Mouse (Mus musculus): ENCODE data around the gene Nr6a1.
A peak's percentile ranks its signal among the peaks of the same experiment; 100 is the strongest.

Nr6a1 gene

DNA sequence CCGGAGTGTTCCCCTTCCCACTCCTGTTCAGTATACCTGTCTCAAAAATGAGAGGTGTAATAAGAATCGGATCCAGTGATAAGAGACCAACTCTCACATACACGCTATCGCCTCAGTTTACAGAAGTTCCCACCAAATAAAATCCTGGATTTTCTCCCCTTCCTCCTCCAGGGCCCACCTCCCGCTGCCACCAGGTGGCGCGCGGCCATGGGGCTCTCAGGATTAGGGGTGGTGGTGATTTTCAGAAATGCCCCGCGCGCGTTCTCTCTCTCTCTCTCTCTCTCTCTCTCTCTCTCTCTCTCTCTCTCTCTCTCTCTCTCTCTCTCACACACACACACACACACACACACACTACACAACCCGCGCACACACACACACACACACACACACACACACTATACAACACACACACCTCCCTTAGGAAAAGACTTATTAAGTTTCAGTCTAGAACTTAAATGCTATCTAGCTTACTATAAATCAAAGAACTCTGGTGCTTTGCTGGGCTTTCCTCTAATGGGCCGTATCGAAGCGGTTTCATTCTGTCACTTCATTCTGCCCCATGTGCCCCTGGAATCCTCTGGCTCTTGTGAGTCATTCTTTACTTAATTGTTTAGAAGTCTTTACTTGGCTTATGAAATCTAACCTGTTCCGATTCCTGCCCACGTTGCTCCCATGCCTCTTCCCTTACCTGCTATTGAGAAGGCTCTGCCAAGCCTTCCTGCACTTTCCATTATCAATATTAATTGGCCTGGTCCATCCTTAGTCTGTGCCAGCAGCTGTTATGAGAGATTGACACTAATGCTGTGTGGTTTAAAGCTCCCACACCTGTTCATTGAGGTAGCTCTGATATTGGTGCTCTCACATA lies at the start of gene Nr6a1:
TSS of gene Nr6a1 (minus strand) at position 574 of the 865 bp plus-strand sequence.
- peak; percentile 59 to 76 for DNase-seq

DNA sequence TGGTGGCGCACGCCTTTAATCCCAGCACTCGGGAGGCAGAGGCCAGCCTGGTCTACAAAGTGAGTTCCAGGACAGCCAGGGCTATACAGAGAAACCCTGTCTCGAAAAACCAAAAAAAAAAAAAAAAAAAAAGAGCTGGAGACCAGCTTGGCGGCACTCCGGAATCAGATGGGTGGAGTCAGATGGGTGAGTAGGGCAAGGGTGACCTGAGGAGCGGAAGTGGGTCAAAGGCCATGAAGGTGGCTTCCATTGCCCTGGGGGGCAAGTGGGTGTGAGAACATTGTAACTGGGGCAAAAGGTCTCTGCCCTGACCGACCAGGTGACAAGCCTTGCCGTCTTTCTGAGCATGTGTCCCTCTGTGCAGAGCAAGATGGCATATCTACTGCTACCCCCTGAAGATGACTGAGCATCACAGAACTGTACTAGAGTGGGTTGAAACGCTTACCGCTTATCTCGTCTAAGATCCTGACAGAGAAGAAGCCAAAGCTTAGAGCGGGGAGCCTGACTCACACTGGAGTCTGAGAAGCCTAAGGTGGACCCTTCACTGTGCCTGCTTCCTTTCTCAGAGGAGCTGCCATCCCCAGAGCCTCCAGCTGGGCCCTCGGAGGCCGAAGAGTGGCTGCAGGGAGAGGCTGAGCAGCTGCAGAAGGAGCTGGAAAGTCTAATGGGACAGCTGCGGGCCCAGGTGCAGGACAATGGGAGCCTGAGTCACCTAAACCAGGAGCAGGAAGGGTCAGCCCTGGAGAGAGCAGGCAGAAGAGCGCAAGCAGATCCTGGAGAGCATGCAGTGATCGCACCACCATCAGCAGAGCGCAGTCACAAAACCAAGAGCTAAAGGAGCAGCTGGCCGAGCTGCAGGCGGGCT lies 48.7 kb upstream of the Nr6a1 start:
- no peak for DNase-seq

DNA sequence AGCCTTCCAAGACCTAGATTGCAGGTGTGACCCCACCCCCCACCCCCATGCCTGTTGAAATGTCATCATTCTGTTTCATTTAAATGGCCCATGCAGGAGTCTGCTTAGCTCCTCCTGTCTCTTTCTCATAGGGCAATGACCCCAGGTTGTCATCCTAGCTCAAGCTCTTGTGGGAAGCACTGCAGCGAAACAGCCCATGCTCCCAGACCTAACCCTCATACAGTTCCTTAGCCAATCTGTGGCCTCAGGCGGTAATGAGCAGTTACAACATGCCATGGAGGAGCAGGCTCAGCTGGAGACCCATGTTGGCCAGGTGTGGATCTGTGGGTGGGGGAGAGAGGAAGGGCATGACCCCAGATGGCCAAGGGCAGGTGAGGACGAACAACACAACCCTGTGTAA lies 47.7 kb upstream of the Nr6a1 start:
- no peak for DNase-seq

DNA sequence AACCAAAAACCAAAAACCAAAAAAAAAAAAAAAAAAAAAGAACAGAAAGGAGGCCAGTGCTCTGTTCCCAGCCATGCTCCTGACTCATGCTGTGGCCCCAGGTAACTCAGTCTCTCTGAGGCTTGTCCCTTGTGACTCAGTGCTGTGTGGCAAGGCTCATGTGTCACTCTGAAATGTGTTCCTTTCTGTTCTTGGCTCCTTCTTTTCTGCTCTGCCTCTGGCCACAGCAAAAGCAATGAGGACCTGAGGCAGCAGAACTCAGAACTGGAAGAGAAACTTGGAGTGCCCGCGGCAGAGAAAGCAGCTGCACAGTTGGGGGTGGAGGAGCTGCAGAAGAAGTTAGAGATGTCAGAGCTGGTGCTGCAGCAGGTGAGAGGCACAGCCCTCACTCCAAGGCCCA lies 46.7 kb upstream of the Nr6a1 start:
- no peak for DNase-seq

DNA sequence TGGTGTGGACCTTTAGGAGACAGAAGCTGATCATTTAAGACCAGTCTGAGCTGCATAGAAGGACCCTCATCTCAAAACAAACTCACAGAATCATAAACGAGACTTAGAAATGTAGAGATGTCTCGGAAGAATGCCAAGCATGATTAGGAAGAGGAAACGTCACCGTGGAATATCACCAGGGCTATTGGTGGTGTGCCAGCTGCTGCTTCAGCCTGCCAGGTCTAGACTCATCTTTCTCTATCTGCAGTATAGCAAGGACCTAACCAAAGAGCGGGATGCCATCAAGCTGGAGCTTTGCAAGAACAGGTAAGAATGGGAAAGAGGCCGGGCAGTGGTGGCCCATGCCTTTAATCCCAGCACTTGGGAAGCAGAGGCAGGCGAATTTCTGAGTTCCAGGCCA lies 46.2 kb upstream of the Nr6a1 start:
- DNase-seq: no peak

DNA sequence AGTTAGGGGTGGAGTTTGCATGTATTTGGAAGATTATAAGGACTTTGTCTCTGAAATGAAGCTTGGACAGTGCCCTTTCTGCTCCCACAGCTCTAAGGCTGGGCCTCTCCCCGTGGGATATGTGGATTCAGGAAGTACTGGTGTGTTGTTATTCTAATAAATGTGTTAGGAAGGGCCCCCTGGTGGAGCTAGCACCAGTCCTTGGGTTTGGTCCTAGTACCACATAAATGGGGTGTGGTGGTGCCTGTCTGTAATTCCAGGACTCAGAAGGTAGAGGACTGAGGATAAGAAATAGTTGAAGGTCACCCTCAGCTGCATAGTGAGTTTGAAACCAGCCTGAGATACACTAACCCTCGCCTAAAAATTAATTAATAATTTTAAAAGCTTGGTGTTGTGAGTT lies 45.7 kb upstream of the Nr6a1 start:
- no peak for DNase-seq

DNA sequence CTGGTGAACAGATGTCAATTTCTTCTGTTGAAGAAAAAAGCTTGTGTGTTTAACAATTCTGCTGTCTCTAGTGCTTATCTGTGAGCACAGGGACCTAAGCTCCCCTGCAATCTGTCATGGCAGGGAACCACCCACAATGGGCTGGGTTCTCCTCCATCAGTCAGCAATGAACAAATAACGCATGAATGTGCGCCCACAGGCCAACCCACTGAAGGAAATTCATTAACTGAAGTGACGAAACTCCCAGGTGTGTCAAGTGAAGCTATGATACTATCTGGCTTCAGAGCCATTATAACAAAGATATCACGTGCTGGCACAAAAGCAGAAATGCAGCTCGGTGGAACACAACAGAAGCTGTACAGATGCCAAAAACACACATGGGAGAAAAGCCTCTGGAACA lies 42.6 kb upstream of the Nr6a1 start:
- DNase-seq: no peak

DNA sequence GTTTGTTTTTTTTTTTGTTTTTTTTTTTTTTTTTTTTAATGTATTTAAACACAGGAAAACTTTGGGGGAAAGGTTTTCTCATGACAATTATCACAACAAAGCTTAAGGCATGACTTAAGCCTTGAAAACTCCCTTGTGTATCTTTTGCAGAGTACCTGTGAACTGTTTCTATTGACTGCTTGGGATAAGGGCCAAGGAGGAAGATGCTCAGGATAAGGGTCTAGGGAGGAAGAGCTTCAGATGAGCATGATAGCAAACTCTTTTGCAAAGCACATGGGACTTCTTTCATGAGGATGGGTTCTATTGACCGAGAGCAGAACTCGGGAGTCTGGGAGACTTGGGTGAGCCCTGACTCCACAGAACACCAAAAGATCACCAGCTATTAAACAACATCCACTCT lies 42.2 kb upstream of the Nr6a1 start:
- DNase-seq: no peak

DNA sequence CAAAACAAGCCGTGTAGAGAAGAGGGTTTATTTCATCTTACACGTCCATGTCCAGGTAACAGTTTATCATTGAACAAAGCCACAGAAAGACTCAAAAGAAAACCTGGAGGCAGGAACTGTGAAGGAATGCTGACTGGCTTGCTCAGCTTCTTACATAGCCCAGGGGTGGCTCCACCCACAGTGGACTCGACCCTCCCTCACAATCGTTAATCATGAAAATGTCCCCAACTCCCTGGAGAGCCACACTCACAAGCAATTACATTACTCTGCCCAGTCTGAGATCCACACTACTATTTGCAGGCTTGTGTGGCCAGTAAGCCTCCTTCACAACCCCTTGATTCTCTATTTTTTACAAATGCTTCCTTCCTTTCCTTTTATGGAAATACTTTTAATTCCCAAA lies 36.7 kb upstream of the Nr6a1 start:
- DNase-seq: no peak

DNA sequence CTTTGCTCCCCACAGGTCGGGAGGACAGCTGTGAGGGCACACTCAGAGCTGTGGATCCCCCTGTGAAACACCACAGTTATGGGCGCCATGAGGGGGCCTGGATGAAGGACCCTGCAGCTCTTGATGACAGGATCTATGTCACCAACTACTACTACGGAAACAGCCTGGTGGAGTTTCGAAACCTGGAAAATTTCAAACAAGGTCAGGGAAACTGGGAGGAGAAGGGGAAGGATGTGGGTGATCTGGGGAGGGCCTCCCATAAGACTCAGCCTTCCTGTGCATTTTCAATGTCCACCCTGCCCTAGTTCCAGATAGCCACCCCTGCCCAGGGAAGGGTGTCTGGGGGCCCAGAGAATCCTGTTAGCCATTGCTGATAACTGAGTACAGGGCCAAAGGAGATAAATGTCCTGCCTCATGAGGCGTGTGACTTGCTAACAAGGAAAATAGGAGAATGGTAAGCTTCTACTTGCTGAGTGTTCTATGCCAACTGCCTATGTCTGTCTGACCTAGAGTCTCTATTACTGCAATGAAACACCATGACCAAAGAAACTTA lies 30.3 kb upstream of the Nr6a1 start:
- no peak for DNase-seq

DNA sequence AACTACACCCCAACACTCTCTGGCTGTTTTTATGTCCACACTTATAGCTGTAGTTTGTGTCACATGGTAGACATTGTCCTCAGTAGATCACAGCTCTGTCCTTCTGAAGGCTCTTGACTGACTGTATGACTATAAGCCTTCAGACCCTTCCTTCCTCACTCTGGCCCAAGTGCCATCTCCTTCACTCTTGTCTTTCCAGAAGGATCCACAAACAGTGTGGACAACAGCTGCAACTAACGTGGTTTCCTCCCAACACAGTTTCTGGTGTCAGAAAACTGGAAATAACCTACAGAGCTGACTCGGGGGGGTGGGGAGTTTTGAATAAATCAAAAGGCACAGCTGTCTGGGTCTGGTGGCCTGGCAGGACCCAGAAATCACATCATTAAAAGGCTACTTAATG lies 28.6 kb upstream of the Nr6a1 start:
- DNase-seq: no peak

DNA sequence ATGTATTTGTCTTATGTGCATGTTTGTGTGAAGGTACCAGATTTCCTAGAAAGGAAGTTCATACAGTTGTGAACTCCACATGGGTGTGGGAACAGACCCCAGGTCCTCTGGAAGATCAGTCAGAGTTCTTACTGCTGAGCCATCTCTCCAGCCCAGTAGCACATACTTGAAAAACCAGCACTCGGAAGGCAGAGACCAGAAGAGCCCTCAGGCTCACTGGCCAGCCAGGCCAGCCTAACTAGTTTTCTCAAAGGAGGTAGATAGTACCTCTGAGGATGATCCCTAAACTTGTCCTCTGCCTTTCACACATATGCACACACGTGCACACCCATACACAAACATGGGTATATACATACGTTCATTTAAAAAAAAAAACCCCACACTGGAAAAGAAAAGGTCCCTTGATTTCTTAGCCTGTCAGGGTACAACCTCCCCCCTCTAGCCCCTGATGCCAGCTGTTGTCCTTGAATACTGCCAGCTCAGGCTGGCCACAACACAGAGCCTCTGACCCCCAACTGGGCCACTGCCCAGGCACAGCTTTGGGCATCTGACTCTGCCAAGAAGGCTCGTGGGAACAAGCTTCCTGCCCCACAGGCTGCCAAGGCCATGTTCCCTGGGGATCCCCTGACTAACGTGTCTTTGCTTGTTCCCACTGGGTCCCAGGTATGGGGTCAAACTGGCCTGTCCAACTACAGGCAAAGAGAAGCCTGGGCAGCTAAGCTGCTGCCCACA lies 25.8 kb upstream of the Nr6a1 start:
- DNase-seq: peak in 1 of 2 experiments; percentile 20

DNA sequence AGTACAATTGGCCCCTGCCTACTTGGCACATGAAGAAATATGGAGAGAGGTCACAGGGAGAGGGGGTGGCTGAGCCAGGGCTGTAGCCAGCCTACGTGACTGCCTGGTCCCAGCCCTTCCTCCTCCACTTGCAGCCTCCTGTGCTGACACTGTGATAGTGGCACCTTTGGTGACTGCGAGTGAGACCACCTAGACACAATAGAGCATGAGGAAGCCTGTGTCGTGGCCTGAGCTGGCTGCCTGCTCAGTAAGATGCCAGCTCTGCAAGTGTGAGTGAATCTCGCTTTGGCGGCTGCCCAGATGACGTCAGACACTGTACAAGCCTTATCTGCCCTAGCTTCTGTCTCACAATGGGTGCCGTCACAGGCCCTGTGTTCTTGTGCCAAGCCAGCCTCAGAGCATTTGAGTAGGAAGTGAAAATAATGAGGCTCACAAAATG lies 22.8 kb upstream of the Nr6a1 start:
- DNase-seq: peak; percentile 81 to 84

DNA sequence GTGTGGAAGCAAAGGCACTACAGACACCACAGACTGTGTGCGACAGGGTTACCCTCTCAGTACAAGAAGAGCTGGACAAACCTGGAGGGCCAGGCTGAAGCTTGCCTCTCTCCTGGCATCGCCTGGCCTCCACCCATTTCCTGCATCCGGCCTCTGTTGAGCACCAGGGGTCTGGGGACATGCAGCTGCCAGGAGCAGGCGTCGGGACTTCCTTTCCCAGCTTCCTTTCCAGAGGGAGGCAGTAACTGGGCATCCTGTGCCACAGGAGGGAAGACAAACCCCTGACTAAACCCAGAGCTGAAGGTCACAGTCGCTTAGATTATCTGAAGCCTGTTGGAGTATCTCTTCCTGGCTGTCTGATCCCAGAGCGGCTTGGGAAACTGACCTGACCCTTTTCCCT lies 20.1 kb upstream of the Nr6a1 start:
- no peak for DNase-seq

DNA sequence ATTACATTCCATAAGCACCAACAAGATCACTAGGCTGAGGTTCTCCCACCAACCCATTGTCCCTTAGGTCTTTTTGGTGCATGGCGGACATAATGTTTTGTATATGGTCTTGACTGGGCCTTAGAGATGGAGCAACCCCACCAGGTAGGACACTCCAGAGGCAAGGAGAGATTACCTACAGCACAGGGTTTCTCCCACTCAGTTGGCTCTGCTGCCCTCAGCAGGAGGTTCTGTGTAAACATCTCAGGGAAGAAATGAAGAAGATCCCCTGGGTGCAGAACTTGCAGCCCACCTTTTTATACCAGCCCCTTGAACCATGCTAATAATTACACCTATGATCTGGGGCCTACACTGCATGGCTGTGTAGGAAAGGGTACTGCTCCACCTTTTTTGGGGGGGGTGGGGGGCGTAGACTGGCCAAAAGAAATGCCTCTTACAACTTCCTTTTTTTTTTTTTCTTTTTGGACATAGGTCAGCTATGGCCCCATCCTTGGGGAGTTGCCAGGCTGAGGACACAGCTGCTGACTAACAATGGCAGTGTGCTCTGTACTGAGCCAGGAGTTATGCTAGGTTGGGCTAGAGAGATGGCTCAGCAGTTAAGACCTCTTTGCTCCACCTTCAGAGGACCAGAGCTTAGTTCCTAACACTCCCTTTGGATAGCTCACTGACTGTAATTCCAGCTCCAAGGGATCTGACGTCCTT lies 17.1 kb upstream of the Nr6a1 start:
- no peak for DNase-seq

DNA sequence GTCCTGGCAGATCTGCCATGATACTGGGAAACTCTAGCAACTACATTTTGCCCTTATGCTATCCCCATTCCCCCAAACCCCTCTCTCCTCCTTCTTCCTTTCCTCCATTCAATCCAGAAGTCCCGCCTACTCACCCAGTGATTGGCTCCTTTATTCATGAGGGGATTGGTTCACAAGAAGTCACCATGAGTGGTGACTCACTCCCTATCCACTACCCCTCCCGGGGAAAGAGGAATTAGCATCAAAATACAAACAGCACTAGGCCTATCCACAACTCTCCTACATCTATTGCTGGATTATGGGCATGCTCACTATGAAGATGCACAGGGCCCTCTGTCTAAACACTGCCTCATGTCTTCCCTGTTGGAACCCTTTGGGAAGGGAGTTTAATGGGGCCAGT lies 16.5 kb upstream of the Nr6a1 start:
- DNase-seq: no peak

DNA sequence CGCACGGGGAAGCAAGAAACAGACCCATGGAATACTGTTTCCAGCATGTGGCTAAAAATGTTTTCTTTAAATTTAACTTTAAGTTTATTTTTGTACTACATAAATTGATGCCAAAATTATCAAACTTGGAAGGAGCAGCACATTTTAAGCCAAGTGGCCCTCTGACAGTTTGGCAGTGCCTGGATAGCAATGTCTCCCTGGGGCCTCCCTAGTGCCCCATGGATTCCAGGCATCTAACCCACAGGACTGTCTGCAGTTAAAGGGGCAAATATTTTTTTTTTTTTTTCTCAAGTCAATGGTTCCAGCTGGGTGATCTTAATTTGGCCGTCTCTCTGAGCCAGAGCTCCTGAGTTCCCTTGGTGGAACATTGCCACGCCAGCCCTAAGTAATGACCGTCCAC lies 15.7 kb upstream of the Nr6a1 start:
- DNase-seq: no peak

DNA sequence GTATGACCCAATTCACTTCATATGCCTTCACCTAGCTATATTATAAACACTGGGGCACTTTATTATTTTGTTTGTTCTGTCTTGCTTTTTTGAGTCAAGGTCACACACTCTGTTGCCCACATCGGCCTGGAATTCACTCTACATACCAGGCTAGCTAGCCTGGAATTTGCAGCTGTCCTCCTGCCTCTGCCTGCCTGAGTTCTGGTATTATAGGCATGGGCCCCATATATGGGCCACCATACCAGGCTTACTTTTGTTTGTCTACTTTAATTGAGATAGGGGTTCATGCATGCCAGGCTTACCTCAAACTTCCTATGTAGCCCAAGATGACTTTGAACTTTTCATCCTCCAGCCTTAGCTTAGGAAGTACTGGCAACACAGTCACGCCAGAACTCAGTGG lies 14.4 kb upstream of the Nr6a1 start:
- DNase-seq: no peak

DNA sequence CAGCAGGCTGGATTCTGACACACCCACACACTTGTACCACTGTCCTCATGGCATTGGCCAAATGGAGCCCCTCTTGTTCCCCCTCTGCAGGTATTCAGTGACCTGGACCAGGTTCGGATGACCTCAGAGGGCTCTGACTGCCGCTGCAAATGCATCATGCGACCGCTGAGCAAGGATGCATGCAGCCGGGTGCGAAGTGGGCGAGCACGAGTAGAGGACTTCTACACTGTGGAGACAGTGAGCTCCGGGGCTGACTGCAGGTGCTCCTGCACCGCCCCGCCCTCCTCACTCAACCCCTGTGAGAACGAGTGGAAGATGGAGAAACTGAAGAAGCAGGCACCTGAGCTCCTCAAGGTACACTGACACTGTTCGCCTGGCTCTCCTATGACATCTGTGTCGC lies 13.9 kb upstream of the Nr6a1 start:
- DNase-seq: no peak

DNA sequence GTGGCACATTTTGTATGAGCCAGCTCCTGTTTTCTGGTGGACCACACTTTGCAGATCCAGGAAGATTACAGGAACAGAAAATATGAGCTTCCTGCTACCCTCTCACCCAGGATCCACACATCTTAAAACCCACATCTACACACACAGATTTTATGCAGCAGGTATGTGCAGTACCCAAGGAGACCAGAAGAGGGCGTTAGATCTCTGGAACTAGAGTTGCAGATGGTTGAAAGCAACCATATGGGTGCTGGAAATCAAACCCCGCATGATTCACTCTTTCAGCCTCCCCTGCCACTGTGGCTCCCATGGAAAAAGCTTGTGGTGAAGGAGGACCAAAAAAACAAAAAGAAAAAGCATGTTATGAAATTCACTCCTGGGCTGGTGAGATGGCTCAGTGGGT lies 11.6 kb upstream of the Nr6a1 start:
- DNase-seq: no peak

DNA sequence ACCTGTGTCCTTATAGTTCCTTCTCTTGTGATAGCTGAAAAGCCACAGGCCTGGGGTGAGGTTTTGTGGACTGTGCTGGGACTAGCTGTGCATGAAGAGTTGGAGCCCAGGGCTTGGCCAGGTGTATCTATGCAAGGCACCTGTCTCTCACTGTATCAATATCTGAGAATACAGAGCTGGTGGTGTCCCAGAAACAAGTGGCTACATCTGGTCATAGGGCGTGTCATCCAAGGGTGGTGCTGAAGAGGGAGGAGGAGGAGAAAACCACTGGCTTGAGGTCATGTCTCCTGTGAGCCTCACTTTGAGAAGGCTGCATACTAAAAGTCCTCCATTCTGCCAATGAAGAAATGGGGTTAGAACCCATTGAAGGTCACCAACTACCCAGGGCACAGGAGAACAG lies 10.5 kb upstream of the Nr6a1 start:
- DNase-seq: no peak

DNA sequence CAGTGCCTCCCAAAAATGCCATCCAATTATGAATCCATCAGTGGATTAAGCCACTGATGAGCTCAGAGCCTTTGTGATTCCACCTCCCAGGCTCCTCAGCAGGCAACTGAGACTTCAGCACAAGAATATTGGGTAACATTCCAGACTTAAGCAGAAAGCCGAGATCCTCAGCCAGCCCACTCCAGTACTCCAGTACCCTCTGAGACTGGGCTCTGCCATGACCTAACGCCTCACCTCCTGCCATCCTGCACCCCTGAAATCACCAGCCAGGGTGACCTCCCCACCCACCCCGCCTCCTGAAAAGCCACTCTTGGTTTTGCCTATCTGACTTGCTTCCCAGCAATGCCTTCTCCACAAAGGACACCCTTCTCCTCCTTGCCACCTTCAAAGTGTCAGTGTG lies 9.9 kb upstream of the Nr6a1 start:
- no peak for DNase-seq

All from cerebellum, adult 18-20 months (tissue).